Mouse (Mus musculus) c-Kit-positive CD71-positive TER-119-positive erythroid progenitor cells, embryonic 14.5 days (primary cell): ENCODE results near the gene Tescl.

Source experiments
- DNase-seq: peaks from one replicate; pipeline ENCODE4 v3.0.0-alpha.2; 2013; ENCODE audit warnings: low spot score

Tescl gene

DNA sequence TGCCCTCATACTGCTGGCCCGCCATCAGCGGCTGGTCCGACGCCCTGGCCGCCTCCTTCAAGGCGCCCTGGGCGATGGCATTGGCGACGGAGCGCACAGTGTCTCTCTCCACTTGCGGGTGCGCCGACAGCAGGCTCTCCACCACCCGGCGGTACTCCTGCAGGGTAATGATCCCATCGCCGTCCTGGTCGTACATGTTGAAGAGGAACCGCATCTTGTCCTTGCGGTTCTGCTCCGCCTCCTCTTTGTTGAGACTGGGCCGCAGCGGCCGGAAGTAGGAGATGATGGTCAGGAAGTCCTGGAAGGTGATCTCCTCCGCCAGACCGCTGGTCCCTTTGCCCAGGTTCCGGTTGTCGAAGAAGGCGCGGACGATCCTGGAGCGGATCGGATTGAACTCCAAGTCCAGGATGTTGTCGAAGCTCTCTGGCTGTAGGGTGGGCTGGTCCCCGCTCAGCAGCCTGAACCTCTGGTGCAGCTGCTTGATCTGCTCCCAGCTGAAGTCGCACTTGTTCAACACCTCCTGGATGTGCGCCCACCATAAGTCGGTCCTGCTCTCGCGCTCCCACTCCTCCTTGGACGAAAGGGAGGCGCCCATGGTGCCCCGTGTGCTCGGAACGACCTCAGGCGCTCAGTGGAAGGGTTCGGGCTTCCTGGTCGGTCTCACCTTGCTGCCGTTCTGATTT is at the start of gene Tescl:
Gene Tescl, minus strand, starts transcription at position 633 of the 683 bp plus-strand sequence.
- DNase-seq = no peak

- no peak for DNase-seq
Observed at GRCm38 (mm10) chr7:24382730-24383372, 49.1 kb upstream of the Tescl start.

GRCm38 (mm10) chr7:24380370-24380769 is 46.6 kb upstream of the Tescl start:
- no peak for DNase-seq

- no peak for DNase-seq
Observed at GRCm38 (mm10) chr7:24379934-24380333, 46.2 kb upstream of the Tescl start.

DNA sequence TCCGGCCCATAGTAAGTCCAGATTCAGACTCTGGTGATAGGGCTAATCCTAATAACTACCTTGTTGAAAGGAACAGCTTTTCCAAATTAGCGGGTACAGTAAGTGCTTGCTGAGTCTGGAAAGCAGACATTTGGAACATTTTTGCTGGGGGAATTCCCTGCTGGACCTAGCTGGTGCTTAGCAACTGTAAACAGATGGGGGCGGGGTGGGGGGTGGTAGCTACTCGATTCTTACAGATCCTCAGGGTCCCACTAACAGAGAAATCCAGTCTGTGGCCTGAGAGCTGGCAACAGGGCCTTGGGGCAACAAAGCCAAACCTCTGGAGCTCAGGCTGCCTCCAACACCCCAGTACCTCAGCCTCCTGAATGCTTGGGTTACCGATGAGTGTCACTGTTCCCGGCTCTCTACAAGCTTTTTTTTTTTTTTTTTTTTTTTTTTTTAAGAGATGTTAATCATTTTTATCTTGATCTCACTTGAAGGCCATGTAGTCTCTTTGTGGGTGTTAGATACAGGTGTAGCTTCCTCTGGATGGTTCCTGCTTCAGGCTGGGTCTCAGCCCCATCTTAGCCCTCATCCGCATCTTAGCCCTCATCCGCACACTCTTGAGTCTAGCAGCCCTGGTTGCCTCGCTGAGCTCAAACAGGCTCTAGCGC is 44.4 kb upstream of the Tescl start:
- no peak for DNase-seq

- peak; percentile 95 for DNase-seq
Observed at GRCm38 (mm10) chr7:24377091-24377865, 43.5 kb upstream of the Tescl start.

DNA sequence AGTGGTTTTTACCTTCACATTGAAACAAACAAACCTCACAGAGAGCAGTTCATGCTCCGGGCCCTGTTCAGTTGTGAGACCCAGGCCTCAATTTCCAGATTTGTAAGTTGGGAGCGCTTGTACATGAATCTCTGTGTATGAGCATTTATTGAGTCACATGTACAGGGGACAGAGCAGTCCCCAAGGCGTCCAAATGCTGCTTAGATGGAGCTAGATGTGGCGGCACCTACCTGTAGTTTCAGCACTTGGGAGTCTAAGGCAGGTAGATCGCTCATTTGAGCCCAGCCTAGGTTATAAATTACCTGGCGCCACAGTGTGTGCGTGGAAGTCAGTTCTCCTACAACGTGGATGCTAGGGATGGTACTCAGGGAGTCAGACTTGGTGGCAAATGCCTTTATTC is 42.7 kb upstream of the Tescl start:
- no peak for DNase-seq

- DNase-seq = no peak
Observed at GRCm38 (mm10) chr7:24373538-24374379, 40.0 kb upstream of the Tescl start.

GRCm38 (mm10) chr7:24372786-24373185 is 39.0 kb upstream of the Tescl start:
- no peak for DNase-seq

- no peak for DNase-seq
Observed at GRCm38 (mm10) chr7:24372300-24372699, 38.6 kb upstream of the Tescl start.

DNA sequence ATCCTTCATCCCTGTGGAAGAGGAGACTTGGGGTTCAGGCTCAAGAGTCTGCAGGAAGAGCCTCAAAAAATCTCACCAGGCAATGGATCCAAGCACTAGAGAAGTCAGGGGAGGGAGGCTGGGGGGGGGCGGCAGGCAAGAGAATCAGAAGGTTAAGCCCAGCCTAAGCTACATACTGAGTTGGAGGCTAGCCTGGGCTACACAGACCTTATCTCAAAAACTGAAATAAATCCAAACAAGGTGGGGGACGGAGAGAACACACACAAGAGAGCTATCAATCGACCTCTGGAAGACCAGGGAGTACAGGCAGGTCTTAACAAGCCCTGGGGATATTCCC is 38.0 kb upstream of the Tescl start:
- DNase-seq = no peak

- peak; percentile 90 for DNase-seq
Observed at GRCm38 (mm10) chr7:24371012-24371808, 37.5 kb upstream of the Tescl start.

GRCm38 (mm10) chr7:24369731-24370541 is 36.2 kb upstream of the Tescl start, which contains the start of gene Kcnn4:
Kcnn4 (plus strand) TSS chr7:24370263.
- no peak for DNase-seq

- DNase-seq = no peak
Observed at GRCm38 (mm10) chr7:24368946-24369345, 35.2 kb upstream of the Tescl start.

DNA sequence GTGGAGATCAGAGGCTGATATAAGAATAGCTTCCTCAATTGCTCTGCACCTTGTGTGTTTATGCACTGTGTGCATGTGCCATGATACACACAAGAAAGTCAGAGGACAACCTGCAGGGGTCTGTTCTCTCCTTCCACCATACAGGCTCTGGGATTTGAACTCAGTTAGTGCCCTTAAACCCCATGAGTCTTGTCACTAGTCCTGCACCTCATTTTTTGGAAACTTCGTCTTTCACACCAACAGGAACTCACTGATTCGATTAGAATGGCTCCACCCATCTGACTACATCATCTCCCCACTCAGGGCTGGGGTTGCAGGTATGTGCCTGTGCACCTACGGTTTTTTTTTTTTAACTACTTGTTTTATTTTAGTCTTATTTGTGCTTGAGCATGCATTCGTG is 34.5 kb upstream of the Tescl start:
- DNase-seq = no peak

DNA sequence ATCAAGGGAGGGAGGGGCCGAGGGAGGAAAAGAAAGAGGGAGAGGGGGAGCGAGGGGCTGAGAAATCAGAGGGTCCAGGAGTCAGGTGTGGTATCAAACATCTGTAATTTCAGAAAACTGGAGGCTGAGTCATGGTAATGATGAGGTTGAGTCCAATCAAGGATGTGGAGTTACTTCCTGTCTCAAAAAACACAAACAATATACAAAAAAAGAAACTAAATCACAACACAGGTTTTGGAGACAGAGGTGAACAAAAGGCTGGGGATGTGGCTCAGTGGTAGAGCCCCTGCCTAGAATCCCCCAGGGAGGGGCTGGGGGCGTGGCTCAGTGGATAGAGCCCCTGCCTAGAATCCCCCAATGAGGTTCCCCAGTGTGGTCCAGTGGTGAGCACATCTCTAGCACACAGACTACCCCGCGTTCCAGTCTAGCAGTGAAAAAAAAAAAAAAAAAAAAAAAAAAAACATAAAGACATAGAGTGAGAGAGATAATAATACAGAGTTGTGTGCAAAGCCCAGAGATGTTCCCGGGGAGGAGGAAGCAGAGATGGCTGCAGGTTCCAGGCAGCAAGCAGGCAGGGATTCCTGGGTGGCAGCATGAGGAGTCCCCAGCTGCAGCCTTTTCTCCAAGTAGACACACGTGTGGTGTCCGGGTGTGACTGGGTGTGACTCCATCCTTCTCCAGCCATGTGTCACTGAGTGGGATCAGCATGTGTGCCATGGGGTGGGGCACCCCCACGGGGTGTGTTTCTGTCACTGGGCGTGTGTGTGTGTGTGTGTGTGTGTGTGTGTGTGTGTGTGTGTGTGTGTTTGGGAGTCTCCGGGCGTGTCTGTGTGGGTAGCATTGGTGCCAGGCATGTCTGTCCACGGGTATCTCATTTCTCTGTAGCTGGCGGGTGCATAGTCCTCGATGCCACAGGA is 33.2 kb upstream of the Tescl start:
- DNase-seq = no peak

DNA sequence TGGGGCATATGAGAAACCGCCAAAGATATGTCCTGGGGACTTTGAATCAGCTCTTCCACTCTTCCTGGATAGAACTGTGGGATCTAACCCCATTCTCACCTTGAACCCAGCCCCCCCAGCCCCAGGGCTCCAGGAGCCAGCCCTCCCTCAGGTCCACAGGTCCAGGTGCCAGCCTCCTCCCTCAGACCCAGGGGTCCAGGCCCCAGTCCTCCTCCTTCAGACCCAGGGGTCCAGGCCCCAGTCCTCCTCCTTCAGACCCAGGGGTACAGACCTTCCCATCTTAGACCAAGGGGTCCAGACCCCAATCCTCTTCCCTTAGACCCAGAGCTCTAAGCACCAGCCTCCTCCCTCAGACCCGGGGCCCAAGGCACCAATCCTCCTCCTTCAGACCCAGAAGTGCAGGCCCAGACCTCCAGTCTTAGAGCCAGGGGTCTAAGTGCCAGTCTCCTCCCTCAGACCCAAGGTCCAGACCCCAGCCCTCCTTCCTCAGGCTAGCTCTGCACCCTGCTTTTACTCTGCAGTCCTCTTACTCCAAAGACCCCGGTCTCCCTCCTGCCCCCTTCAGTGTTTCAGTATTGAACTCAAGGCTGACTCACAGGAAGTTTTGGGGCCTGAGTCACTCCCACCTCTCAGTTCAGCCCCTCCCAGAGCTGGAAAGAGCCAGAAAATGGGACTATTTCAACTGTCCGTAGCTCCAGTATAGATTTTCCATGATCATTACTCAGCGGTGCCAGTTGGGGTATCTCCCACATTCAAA is 31.7 kb upstream of the Tescl start:
- DNase-seq = no peak

GRCm38 (mm10) chr7:24364827-24365226 is 31.1 kb upstream of the Tescl start:
- DNase-seq = peak; percentile 95
